Mouse (Mus musculus) ES-CJ7 (cell line): ENCODE measurements around the gene Srgap2.
A peak's percentile ranks its signal among the peaks of the same experiment; 100 is the strongest.

ENCODE experiments used
- DNase-seq: peaks from one replicate; pipeline ENCODE4 v3.0.0; 2011; ENCODE audit warnings: low read depth, low spot score

Gene Srgap2

DNA sequence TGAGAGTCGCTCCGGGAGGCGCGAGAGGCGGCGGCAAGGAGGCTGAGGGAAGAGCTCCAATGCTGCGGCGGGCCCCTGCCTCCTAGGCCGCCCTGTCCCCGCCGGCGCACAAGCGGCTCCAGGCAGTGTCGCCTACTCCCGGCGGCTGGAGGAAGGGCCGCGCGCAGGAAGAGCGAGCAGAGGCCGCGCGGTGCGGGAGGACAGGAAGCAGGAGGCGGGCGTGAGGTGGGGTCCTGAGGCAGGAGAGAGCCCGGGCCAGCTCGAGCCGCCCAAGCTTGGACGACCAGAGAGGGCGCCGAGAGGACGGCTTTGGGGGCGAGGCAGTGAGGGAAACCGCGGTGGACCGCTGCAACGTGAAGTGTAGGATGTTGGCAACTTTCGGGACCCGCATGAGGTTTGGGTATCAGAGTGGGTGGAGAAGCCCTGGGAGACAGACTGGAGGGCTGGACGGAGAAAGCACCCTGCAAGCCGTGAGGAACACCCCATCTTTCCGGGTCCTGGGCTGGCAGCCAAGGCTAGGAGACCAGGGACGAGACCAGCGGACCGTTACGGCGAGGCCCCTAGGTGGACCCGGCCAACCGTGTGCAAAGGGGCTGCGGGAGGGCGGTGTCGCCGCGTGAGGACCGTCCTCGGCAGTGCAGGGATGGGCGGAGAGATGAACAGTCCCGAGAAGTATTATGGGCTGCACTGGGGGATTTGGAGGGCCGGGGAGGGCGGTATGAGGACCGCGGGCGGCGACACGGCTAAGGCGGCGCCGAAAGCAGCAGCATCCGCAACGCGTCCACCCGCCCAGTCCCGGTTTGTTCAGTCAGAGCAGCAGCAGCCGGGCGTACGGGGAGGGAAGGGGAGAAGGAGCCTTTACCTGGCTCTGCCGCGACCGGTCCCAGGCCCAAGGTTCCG, 531 bp downstream of the Srgap2 start:
- DNase-seq = peak; percentile 39

- peak; percentile 69 for DNase-seq
Observed at GRCm38 (mm10) chr1:131525586-131526271, 1.4 kb downstream of the Srgap2 start.

- peak; percentile 39 for DNase-seq
Observed at GRCm38 (mm10) chr1:131525101-131525585, 2.0 kb downstream of the Srgap2 start.

GRCm38 (mm10) chr1:131523794-131524193, 3.4 kb downstream of the Srgap2 start:
- peak; percentile 33 for DNase-seq

GRCm38 (mm10) chr1:131516588-131516987, 10.6 kb downstream of the Srgap2 start:
- DNase-seq = no peak

GRCm38 (mm10) chr1:131514197-131514596, 13.0 kb downstream of the Srgap2 start:
- DNase-seq = peak; percentile 67

DNA sequence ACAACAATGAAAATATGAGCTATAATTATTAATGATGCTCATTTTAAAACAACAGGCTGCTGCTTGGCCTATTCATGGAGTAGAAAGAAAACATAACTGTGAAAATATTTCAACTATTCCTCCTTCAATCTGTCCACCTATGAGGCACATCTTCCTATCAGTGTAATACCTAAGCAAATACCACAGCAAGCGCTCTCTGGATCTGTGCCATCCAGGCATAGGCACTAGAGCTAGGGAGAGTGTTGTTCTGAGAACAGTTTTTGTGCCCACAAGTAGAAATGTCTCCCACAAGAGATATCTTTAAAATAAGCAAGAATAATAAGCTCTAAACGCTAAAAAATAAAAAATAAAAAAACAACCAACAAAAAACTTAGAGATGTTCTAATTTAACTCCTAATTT, 14.0 kb downstream of the Srgap2 start:
- no peak for DNase-seq

- no peak for DNase-seq
Observed at GRCm38 (mm10) chr1:131511661-131512500, 15.3 kb downstream of the Srgap2 start.

DNA sequence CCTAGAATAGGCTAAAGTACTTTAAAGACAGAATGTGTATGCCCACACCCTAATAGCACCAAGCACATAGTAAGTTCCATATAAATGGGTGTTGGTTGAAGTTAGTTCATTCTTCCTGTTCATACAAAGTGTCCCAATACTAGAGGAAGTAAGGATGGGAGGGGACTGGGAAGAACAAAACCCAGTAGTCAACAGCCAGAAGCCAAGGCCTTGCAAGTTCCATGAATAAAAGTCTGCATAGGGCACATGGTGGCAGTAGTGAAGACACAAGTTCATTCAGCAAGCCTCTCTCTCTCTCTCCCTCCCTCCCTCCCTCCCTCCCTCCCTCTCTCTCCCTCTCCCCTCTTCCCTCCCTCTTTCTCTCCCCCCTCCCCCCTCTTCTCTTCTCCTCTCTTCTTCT, 16.0 kb downstream of the Srgap2 start:
- DNase-seq = peak; percentile 17

GRCm38 (mm10) chr1:131501681-131502080, 25.5 kb downstream of the Srgap2 start:
- DNase-seq = no peak

DNA sequence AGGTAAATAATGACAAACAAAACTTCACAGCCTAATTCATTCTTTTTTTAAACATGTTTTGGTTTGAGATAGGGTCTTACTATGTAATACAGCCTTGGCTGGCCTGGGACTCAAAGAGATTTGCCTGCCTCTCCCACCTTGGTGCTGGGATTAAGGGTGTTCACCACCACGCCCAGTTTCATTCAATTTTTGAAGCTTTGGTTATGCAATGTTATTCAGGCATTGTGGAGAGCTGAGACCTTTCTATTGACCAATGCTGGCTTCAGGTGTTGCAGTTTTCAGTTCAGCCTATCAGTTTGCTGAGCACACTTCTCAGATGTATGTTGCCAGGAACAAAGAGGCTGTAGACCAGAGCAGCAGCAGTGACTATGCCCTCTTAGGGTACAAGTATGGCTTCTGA, 28.9 kb downstream of the Srgap2 start:
- peak; percentile 16 for DNase-seq

- no peak for DNase-seq
Observed at GRCm38 (mm10) chr1:131493966-131494898, 32.9 kb downstream of the Srgap2 start.

DNA sequence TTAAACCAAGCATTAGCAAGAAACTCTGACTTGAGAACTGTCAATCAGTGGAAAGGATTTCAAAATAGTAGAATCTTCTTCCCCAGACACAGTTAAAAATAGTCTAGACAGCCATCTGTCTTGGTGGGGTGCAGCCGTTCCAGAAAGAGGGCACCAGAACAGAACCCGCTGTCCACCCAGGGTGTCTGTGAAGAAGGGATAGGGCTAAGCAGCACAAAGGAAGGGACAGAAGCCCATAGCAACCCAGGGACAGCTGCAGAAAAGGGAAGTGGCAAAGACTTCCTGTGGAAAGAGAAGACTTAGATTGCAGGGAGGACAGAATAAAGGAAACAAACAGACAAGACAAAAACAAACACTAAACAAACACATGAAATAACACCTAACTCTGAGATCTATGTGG, 34.8 kb downstream of the Srgap2 start:
- DNase-seq = no peak

- no peak for DNase-seq
Observed at GRCm38 (mm10) chr1:131491579-131491978, 35.6 kb downstream of the Srgap2 start.

- DNase-seq = no peak
Observed at GRCm38 (mm10) chr1:131489312-131489711, 37.8 kb downstream of the Srgap2 start.

DNA sequence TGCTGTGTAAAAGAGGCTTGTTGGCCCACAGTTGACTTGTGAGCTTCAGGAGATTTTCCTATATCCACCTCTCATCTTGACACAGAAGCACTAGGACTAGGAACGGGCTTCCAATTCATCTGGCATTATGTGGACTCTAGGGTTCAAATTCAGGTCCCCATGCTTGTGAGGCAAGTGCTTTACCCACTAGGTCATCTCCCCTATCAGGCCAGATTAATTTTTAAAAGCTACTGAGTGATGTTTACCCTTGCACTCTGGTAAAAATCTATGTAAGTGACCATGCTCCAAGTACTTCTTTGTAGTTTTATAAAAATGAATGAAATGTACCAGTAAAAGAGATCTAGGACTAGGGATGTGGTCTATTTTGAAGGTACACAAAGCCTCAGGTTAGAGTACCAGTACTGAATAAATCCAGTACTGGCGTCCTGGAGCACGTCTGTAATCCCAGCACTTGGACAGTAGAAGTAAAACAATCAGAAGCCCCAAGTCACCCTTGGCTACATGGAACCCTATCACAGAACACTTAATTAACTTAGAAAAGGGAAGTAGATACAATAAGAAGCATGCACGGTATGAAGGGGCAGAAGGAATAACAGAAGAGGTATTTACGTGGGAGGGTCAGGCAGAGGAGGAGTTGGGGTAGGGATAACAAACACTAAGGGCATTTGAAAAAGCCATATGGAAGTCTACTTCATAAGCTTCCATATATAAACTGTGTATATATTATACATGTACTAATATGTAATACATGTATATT, 40.9 kb downstream of the Srgap2 start:
- no peak for DNase-seq

DNA sequence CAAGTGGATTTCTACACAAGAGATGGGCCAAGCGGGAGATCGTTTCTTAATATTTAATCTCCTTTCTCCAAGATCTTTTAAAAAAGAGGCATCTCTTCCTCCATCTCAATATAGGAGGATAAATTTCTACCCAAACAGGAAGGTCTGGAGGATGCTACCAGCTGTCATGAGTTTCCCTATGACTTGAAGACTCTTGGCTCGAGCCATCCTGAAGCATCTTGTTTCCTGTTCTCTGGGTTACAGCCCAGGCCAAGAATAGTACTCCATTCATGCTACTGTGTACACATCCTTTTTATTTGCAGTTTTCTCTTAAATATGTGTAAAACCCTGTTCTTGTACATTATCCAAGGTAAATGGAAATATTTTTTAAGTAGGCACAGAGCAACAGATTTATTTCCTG, 44.9 kb downstream of the Srgap2 start:
- no peak for DNase-seq

GRCm38 (mm10) chr1:131481391-131481790, 45.8 kb downstream of the Srgap2 start:
- DNase-seq = no peak

GRCm38 (mm10) chr1:131478770-131479305, 48.3 kb downstream of the Srgap2 start:
- peak; percentile 52 for DNase-seq

DNA sequence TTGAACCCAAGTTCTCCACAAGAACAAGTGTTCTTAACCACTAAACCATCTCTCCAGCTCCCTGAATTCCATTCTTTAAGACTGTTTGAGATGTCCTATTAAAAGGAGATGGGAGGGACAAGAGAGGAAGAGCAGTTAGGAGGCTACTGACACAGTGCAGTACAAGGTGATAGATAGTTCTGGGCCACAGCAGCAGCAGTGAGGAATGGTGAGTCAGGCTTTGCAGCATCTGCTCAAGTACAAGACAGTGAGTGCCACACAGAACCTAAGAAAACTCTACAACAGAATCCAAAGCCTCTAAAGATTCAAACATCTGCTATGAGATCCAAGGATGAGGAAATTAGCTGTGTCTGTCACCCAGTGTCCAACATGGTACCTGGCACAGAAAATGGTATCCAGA, 51.8 kb downstream of the Srgap2 start:
- no peak for DNase-seq
